Mouse (Mus musculus) liver, postnatal 0 days (tissue): ENCODE data around the gene Traip.

ENCODE experiments used
- CTCF ChIP-seq: sonication (generic); IDR thresholded peaks from 2 replicates; pipeline ENCODE4 v1.5.1; 2016; ENCODE audit warnings: antibody characterized with exemption, low read depth
- EP300 ChIP-seq: IDR thresholded peaks from 2 replicates; pipeline ENCODE4 v1.6.1; 2016; ENCODE audit warnings: antibody characterized with exemption, low read depth, mild to moderate bottlenecking

GRCm38 (mm10) chr9:107986376-107986775 lies 36.4 kb downstream of the Traip start:
- peak; percentile 93 for TF ChIP-seq CTCF
- TF ChIP-seq EP300, result no peak
